Mouse (Mus musculus): Measurements from ENCODE around the gene Gmpr2. TPM values are rescaled to one million over a fixed set of nuclear protein-coding genes. Genes with fewer than 3 reads are reported as not detected.

Gene Gmpr2
- total and polyA plus RNA-seq, 3 experiments, result 24.7 to 40.5 (median 30.8) TPM

DNA sequence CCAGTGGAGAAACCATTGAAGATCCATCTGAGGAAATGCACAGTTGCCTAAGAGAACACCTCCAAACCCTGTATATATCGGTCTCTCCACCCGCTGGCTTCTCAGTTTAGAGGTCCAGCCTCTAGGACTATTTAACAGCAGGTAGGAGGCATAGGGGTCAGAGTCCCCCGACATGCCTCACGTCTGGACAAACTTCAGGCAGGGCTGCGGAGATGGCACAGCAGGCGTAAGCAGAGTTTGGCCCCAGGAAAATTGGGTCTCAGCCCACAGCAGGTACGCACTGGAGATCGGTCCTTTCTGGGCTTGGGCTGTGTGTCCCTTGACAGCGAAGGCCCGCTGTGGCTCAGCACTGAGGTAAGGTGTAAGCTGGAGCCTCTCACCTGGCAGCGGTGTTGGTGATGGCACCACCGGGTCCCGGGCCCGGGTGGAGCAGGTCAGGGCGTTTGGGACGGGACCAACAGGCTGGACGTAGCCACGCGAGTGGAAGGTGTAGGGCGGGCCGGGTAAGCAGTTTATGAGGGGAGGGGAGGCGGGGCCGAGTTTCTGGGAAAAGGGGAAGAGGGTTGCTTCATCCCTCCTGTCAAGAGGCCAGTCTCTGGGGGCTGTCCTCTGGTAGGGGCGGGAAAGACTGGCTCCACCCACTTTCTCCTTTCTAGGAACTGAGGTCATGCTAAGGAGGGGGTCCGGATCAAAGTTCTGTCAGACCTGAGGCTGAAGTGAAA is 41.4 kb downstream of the Gmpr2 start:
- peaks cover 55% of the 10 kb centered on the region for H3K36me3 ChIP-seq (replicated peaks)
- ATAC-seq (ENCODE audit: extremely low read depth, insufficient number of reproducible peaks, low FRiP score, poor library complexity, severe bottlenecking), result peak; percentile 69
- H3K27me3 ChIP-seq (ENCODE audit: insufficient read depth, low read length), result no peaks in the 10 kb centered on the region
- TF ChIP-seq CTCF (IDR thresholded peaks at IDR 0.05; ENCODE audit: low read depth, low read length) (no peak), GATA2 (IDR thresholded peaks at IDR 0.05; ENCODE audit: borderline replicate concordance, low read depth, low read length) (no peak), GATA1 (IDR thresholded peaks at IDR 0.05; ENCODE audit: borderline replicate concordance, low read length) (no peak), TAL1 (conservative IDR thresholded peaks at IDR 0.05; ENCODE audit: low read depth, low read length) (no peak), POLR2AphosphoS5 (IDR thresholded peaks at IDR 0.05; ENCODE audit: insufficient replicate concordance, low read depth, low read length) (no peak)
- peaks cover 76% of the 10 kb centered on the region for H3K4me1 ChIP-seq (ENCODE audit: insufficient read depth, low read depth, low read length)
- peak; percentile 78 for DNase-seq (ENCODE audit: low spot score)
- peak overlapping the region; percentile 75 for H3K4me3 ChIP-seq (ENCODE audit: low read depth, low read length)
- no peaks in the 10 kb centered on the region for H3K9me3 ChIP-seq (replicated peaks)

GRCm38 (mm10) chr14:55713729-55714122 is 42.0 kb downstream of the Gmpr2 start, which contains the start of gene Tgm1:
TSS of gene Tgm1 (minus strand) at chr14:55713926.
- peaks cover 57% of the 10 kb centered on the region for H3K36me3 ChIP-seq (replicated peaks)
- H3K4me3 ChIP-seq (ENCODE audit: low read depth, low read length), result peak within 1 kb of the TSS; percentile 75
- ATAC-seq (ENCODE audit: extremely low read depth, insufficient number of reproducible peaks, low FRiP score, poor library complexity, severe bottlenecking) (no peak), DNase-seq (ENCODE audit: low spot score) (no peak)
- H3K27me3 ChIP-seq (ENCODE audit: insufficient read depth, low read length), result no peaks in the 10 kb centered on the region
- H3K4me1 ChIP-seq (ENCODE audit: insufficient read depth, low read depth, low read length), result peaks cover 72% of the 10 kb centered on the region
- TF ChIP-seq GATA2 (IDR thresholded peaks at IDR 0.05; ENCODE audit: borderline replicate concordance, low read depth, low read length), result no peak
- no peak for TF ChIP-seq GATA1 (IDR thresholded peaks at IDR 0.05; ENCODE audit: borderline replicate concordance, low read length)
- no peak for TF ChIP-seq TAL1 (conservative IDR thresholded peaks at IDR 0.05; ENCODE audit: low read depth, low read length)
- TF ChIP-seq CTCF (IDR thresholded peaks at IDR 0.05; ENCODE audit: low read depth, low read length), result no peak
- TF ChIP-seq POLR2AphosphoS5 (IDR thresholded peaks at IDR 0.05; ENCODE audit: insufficient replicate concordance, low read depth, low read length), result no peak
- H3K9me3 ChIP-seq (replicated peaks), result no peaks in the 10 kb centered on the region

DNA sequence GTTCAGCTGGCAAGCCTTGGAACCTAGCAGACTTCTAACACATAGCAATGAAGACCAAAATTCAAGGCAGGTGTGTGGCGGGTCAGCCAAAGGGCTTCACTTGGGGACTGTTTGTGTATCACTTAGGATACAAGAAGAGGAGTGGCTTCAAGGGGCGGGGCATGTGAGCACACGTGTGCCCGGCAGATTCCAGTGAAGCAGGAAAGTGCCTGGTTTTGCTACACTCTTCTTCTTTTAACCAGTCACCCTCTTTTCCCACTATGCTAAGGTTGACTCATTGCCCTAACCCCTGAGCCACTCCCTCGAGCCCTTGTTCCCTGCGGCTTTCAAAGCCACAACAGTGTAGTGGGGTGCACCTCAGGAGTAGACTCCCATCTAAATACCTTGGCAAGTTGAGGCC is 43.2 kb downstream of the Gmpr2 start:
- Histone ChIP-seq H3K36me3 (replicated peaks) (peaks cover 57% of the 10 kb centered on the region), H3K4me1 (ENCODE audit: insufficient read depth, low read depth, low read length) (peaks cover 65% of the 10 kb centered on the region), H3K9me3 (replicated peaks) (no peaks in the 10 kb centered on the region), H3K27me3 (ENCODE audit: insufficient read depth, low read length) (no peaks in the 10 kb centered on the region), H3K4me3 (ENCODE audit: low read depth, low read length) (no peak overlapping the region)
- TF ChIP-seq TAL1 (conservative IDR thresholded peaks at IDR 0.05; ENCODE audit: low read depth, low read length), result no peak
- TF ChIP-seq CTCF (IDR thresholded peaks at IDR 0.05; ENCODE audit: low read depth, low read length), result no peak
- TF ChIP-seq GATA1 (IDR thresholded peaks at IDR 0.05; ENCODE audit: borderline replicate concordance, low read length), result no peak
- no peak for TF ChIP-seq POLR2AphosphoS5 (IDR thresholded peaks at IDR 0.05; ENCODE audit: insufficient replicate concordance, low read depth, low read length)
- TF ChIP-seq GATA2 (IDR thresholded peaks at IDR 0.05; ENCODE audit: borderline replicate concordance, low read depth, low read length), result no peak
- DNase-seq (ENCODE audit: low spot score) (no peak), ATAC-seq (ENCODE audit: extremely low read depth, insufficient number of reproducible peaks, low FRiP score, poor library complexity, severe bottlenecking) (no peak; the same call in 1 of the 2 replicates)

- DNase-seq (ENCODE audit: low spot score) (no peak), ATAC-seq (ENCODE audit: extremely low read depth, insufficient number of reproducible peaks, low FRiP score, poor library complexity, severe bottlenecking) (no peak)
- TF ChIP-seq TAL1 (conservative IDR thresholded peaks at IDR 0.05; ENCODE audit: low read depth, low read length) (no peak), GATA2 (IDR thresholded peaks at IDR 0.05; ENCODE audit: borderline replicate concordance, low read depth, low read length) (no peak), POLR2AphosphoS5 (IDR thresholded peaks at IDR 0.05; ENCODE audit: insufficient replicate concordance, low read depth, low read length) (no peak), GATA1 (IDR thresholded peaks at IDR 0.05; ENCODE audit: borderline replicate concordance, low read length) (no peak), CTCF (IDR thresholded peaks at IDR 0.05; ENCODE audit: low read depth, low read length) (no peak)
- H3K9me3 ChIP-seq (replicated peaks), result no peaks in the 10 kb centered on the region
- H3K27me3 ChIP-seq (ENCODE audit: insufficient read depth, low read length), result no peaks in the 10 kb centered on the region
- H3K36me3 ChIP-seq (replicated peaks), result peaks cover 61% of the 10 kb centered on the region
- H3K4me3 ChIP-seq (ENCODE audit: low read depth, low read length), result no peak overlapping the region
- peaks cover 69% of the 10 kb centered on the region for H3K4me1 ChIP-seq (ENCODE audit: insufficient read depth, low read depth, low read length)
These were observed 44.5 kb downstream of the Gmpr2 start for GRCm38 (mm10) chr14:55716271-55716670.

DNA sequence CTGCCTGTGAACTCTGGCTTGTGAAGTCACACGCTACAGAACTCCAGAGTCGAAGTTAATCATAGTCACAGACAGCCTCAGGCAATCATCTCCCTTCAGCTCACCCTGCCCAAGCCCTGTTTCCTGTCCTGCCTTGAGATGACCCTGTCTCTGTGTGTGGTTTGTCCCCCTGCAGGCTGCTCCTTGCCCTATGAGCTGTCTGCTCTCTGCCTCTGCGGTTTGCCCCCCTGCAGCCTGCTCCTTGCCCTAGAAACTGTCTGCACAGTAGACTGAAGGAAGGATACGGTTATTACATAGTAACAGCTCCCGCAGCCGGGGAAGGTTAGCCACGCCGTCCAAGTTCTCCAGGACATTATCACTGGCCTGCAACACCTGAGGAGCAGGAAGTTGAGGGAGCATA is 45.1 kb downstream of the Gmpr2 start:
- ATAC-seq (ENCODE audit: extremely low read depth, insufficient number of reproducible peaks, low FRiP score, poor library complexity, severe bottlenecking) (no peak), DNase-seq (ENCODE audit: low spot score) (no peak)
- Histone ChIP-seq H3K4me1 (ENCODE audit: insufficient read depth, low read depth, low read length) (peaks cover 67% of the 10 kb centered on the region), H3K4me3 (ENCODE audit: low read depth, low read length) (no peak overlapping the region), H3K27me3 (ENCODE audit: insufficient read depth, low read length) (no peaks in the 10 kb centered on the region), H3K9me3 (replicated peaks) (no peaks in the 10 kb centered on the region), H3K36me3 (replicated peaks) (peaks cover 56% of the 10 kb centered on the region)
- TF ChIP-seq CTCF (IDR thresholded peaks at IDR 0.05; ENCODE audit: low read depth, low read length), result no peak
- TF ChIP-seq POLR2AphosphoS5 (IDR thresholded peaks at IDR 0.05; ENCODE audit: insufficient replicate concordance, low read depth, low read length), result no peak
- TF ChIP-seq TAL1 (conservative IDR thresholded peaks at IDR 0.05; ENCODE audit: low read depth, low read length), result no peak
- TF ChIP-seq GATA1 (IDR thresholded peaks at IDR 0.05; ENCODE audit: borderline replicate concordance, low read length), result no peak
- no peak for TF ChIP-seq GATA2 (IDR thresholded peaks at IDR 0.05; ENCODE audit: borderline replicate concordance, low read depth, low read length)

GRCm38 (mm10) chr14:55719737-55720136 is 48.0 kb downstream of the Gmpr2 start:
- Histone ChIP-seq H3K36me3 (replicated peaks) (peaks cover 56% of the 10 kb centered on the region), H3K4me1 (ENCODE audit: insufficient read depth, low read depth, low read length) (peaks cover 65% of the 10 kb centered on the region)
- no peak for DNase-seq (ENCODE audit: low spot score)

More at GRCm38 (mm10) chr14:55719737-55720136, 48.0 kb downstream of the Gmpr2 start:
- Histone ChIP-seq H3K4me3 (ENCODE audit: low read depth, low read length) (no peak overlapping the region), H3K9me3 (replicated peaks) (no peaks in the 10 kb centered on the region), H3K27me3 (ENCODE audit: insufficient read depth, low read length) (no peaks in the 10 kb centered on the region)
- no peak for ATAC-seq (ENCODE audit: extremely low read depth, insufficient number of reproducible peaks, low FRiP score, poor library complexity, severe bottlenecking)
- TF ChIP-seq CTCF (IDR thresholded peaks at IDR 0.05; ENCODE audit: low read depth, low read length) (no peak), GATA1 (IDR thresholded peaks at IDR 0.05; ENCODE audit: borderline replicate concordance, low read length) (no peak), TAL1 (conservative IDR thresholded peaks at IDR 0.05; ENCODE audit: low read depth, low read length) (no peak), GATA2 (IDR thresholded peaks at IDR 0.05; ENCODE audit: borderline replicate concordance, low read depth, low read length) (no peak), POLR2AphosphoS5 (IDR thresholded peaks at IDR 0.05; ENCODE audit: insufficient replicate concordance, low read depth, low read length) (no peak)

All from G1E (cell line).